Mouse (Mus musculus): ENCODE results near the gene Efcab1.
"Not testable (repeated sequence)": the region's sequence is repeated elsewhere in the genome, so short reads cannot be mapped to it uniquely, and the experiment has no call there.

The Efcab1 gene

GRCm38 (mm10) chr16:14906393-14907100 lies at the start of gene Efcab1:
Gene Efcab1 (plus strand): TSS chr16:14906606.
- in situ Hi-C loops (cut with MboI, MseI), result no loop called here

GRCm38 (mm10) chr16:14859443-14859842 lies 47.0 kb upstream of the Efcab1 start:
- in situ Hi-C loops (cut with MboI, MseI), result loop anchor here (5.0 kb wide), 1 partner anchor 63 kb away; no protein-coding TSS in a partner anchor

- in situ Hi-C loops (cut with MboI, MseI), result no loop called here
Observed at GRCm38 (mm10) chr16:14884916-14885315, 21.5 kb upstream of the Efcab1 start.

GRCm38 (mm10) chr16:14885372-14885771 lies 21.0 kb upstream of the Efcab1 start:
- in situ Hi-C loops (cut with MboI, MseI), result no loop called here

GRCm38 (mm10) chr16:14892492-14892891 lies 13.9 kb upstream of the Efcab1 start:
- in situ Hi-C loops (cut with MboI, MseI), result no loop called here

- in situ Hi-C loops (cut with MboI, MseI), result no loop called here
Observed at GRCm38 (mm10) chr16:14893864-14894263, 12.5 kb upstream of the Efcab1 start.

GRCm38 (mm10) chr16:14894713-14895112 lies 11.7 kb upstream of the Efcab1 start:
- in situ Hi-C loops (cut with MboI, MseI), result no loop called here

- in situ Hi-C loops (cut with MboI, MseI), result no loop called here
Observed at GRCm38 (mm10) chr16:14895543-14895942, 10.9 kb upstream of the Efcab1 start.

GRCm38 (mm10) chr16:14930711-14931110 lies 24.3 kb downstream of the Efcab1 start:
- in situ Hi-C loops (cut with MboI, MseI), result not testable (repeated sequence)

- in situ Hi-C loops (cut with MboI, MseI), result not testable (repeated sequence)
Observed at GRCm38 (mm10) chr16:14936478-14937166, 30.2 kb downstream of the Efcab1 start.

GRCm38 (mm10) chr16:14939552-14939951 lies 33.1 kb downstream of the Efcab1 start:
- in situ Hi-C loops (cut with MboI, MseI), result no loop called here

GRCm38 (mm10) chr16:14939994-14940715 lies 33.7 kb downstream of the Efcab1 start:
- in situ Hi-C loops (cut with MboI, MseI), result no loop called here

- in situ Hi-C loops (cut with MboI, MseI), result no loop called here
Observed at GRCm38 (mm10) chr16:14940898-14941297, 34.5 kb downstream of the Efcab1 start.

GRCm38 (mm10) chr16:14943530-14943929 lies 37.1 kb downstream of the Efcab1 start:
- in situ Hi-C loops (cut with MboI, MseI), result no loop called here

GRCm38 (mm10) chr16:14947561-14947960 lies 41.2 kb downstream of the Efcab1 start:
- in situ Hi-C loops (cut with MboI, MseI), result not testable (repeated sequence)

- in situ Hi-C loops (cut with MboI, MseI), result no loop called here
Observed at GRCm38 (mm10) chr16:14951894-14952293, 45.5 kb downstream of the Efcab1 start.

- in situ Hi-C loops (cut with MboI, MseI), result no loop called here
Observed at GRCm38 (mm10) chr16:14959743-14960142, 53.3 kb downstream of the Efcab1 start.

GRCm38 (mm10) chr16:14973696-14974095 lies 67.3 kb downstream of the Efcab1 start:
- in situ Hi-C loops (cut with MboI, MseI), result no loop called here

GRCm38 (mm10) chr16:14979228-14979627 lies 72.8 kb downstream of the Efcab1 start:
- in situ Hi-C loops (cut with MboI, MseI), result no loop called here

GRCm38 (mm10) chr16:14989614-14990268 lies 83.3 kb downstream of the Efcab1 start:
- in situ Hi-C loops (cut with MboI, MseI), result no loop called here

GRCm38 (mm10) chr16:14991001-14991400 lies 84.6 kb downstream of the Efcab1 start:
- in situ Hi-C loops (cut with MboI, MseI), result no loop called here
